ENCODE assay signal across 11 mouse cellular contexts in the genomic region with DNA sequence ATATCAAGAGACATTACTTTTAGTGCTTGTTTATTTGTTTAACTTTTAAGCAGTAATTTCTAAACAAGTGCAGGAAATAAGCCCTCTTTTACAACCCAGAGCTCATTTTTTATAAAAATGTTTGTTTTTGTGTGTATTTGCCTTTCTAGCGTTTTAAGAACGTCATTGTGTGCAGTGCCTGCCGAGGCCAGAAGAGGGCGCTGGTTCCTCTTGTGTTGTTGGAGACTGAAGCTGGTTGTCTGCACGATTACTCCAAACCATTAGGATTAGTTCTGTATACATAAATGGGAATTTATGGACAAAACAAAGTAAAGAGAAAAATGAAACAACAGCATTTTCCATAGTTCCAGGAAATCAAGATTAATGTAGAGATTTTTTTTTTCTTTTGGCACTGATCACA. TPM values are rescaled to one million over a fixed set of nuclear protein-coding genes. Genes with fewer than 3 reads are reported as not detected.
A peak's percentile ranks its signal among the peaks of the same experiment; 100 is the strongest.
DNase-seq lines count a peak whose midpoint lies in the region; ATAC-seq and TF ChIP-seq lines count a peak whose summit lies in the region.
"Had no signal": no experiment of that assay in that cellular context is flagged by ENCODE, and none has a peak within 500 bp of the region (broad histone marks: within the 10 kb centered on the region; RNA-seq: fewer than 3 reads in every experiment).

No protein-coding gene starts in this region.

- H3K27ac ChIP-seq in liver, embryonic 11.5 days (ENCODE audit: low read depth, low read length), result no peak overlapping the region
- no peak overlapping the region for H3K27ac ChIP-seq in liver, postnatal 0 days (ENCODE audit: low read depth)
- H3K27ac ChIP-seq: embryonic facial prominence, embryonic 13.5 days; limb, embryonic 12.5 days; neural tube, embryonic 13.5 days had no signal

- ATAC-seq in liver, embryonic 11.5 days (replicated peaks; ENCODE audit: low FRiP score), result no peak
- ATAC-seq in liver, postnatal 0 days, result no peak
- no peak for ATAC-seq in megakaryocyte, adult 5-6 weeks (ENCODE audit: poor library complexity, severe bottlenecking)

- H3K27me3 ChIP-seq in liver, embryonic 11.5 days (replicated peaks; ENCODE audit: control insufficient read depth, insufficient read depth, low read length), result no peaks in the 10 kb centered on the region
- no peaks in the 10 kb centered on the region for H3K27me3 ChIP-seq in liver, postnatal 0 days (ENCODE audit: insufficient read depth, low read length)
- H3K27me3 ChIP-seq: embryonic facial prominence, embryonic 13.5 days; limb, embryonic 12.5 days; neural tube, embryonic 13.5 days had no signal

- no peak for TF ChIP-seq EP300 in liver, postnatal 0 days (IDR thresholded peaks at IDR 0.05; ENCODE audit: low read depth)

- DNase-seq in adrenal gland, postnatal 10 days, result peak; percentile 36
- no peak for DNase-seq in adrenal gland, postnatal 4 days (ENCODE audit: low spot score in 2 of 2)
- DNase-seq in liver (peak; percentile 43), NIH3T3 (ENCODE audit: low read depth) (peak; percentile 54)
- no peak for DNase-seq in liver, embryonic 11.5 days (ENCODE audit: low spot score)
- peak; percentile 40 for DNase-seq in liver, postnatal 0 days
- no peak for DNase-seq in layer of hippocampus, postnatal 25 days (ENCODE audit: extremely low spot score in 1 of 2, low spot score in 1 of 2)

- no peak overlapping the region for H3K4me2 ChIP-seq in liver, embryonic 11.5 days
- no peak overlapping the region for H3K4me2 ChIP-seq in liver, postnatal 0 days (ENCODE audit: low read depth, low read length)
- H3K4me2 ChIP-seq: embryonic facial prominence, embryonic 13.5 days; limb, embryonic 12.5 days; neural tube, embryonic 13.5 days had no signal

- peaks cover 5% of the 10 kb centered on the region for H3K4me1 ChIP-seq in liver, embryonic 11.5 days (replicated peaks; ENCODE audit: control insufficient read depth, insufficient read depth, low read length)
- peaks cover 7% of the 10 kb centered on the region for H3K4me1 ChIP-seq in liver, postnatal 0 days (ENCODE audit: insufficient read depth)

- H3K36me3 ChIP-seq in liver, embryonic 11.5 days (ENCODE audit: control insufficient read depth, insufficient read depth, low read length), result peaks cover 10% of the 10 kb centered on the region; the same call in 1 of the 2 replicates
- peaks cover 17% of the 10 kb centered on the region; the same call in 1 of the 2 replicates for H3K36me3 ChIP-seq in liver, postnatal 0 days (replicated peaks; ENCODE audit: insufficient read depth, low read length)

- TF ChIP-seq CTCF in liver, postnatal 0 days (IDR thresholded peaks at IDR 0.05; ENCODE audit: low read depth), result peak; percentile 65

- H3K9me3 ChIP-seq in liver, embryonic 11.5 days (ENCODE audit: control insufficient read depth, low read length), result no peaks in the 10 kb centered on the region
- no peaks in the 10 kb centered on the region for H3K9me3 ChIP-seq in liver, postnatal 0 days (ENCODE audit: low read length)
- H3K9me3 ChIP-seq: embryonic facial prominence, embryonic 13.5 days; limb, embryonic 12.5 days; neural tube, embryonic 13.5 days had no signal

- no peak overlapping the region for H3K4me3 ChIP-seq in liver, embryonic 11.5 days (ENCODE audit: low read depth, low read length)
- no peak overlapping the region for H3K4me3 ChIP-seq in liver, postnatal 0 days (ENCODE audit: low read depth, low read length)
- H3K4me3 ChIP-seq: embryonic facial prominence, embryonic 13.5 days; limb, embryonic 12.5 days; neural tube, embryonic 13.5 days had no signal

- no peak overlapping the region for H3K9ac ChIP-seq in liver, embryonic 11.5 days (ENCODE audit: low read depth, low read length)
- no peak overlapping the region for H3K9ac ChIP-seq in liver, postnatal 0 days (replicated peaks)
- H3K9ac ChIP-seq: embryonic facial prominence, embryonic 13.5 days; limb, embryonic 12.5 days; neural tube, embryonic 13.5 days had no signal

- WGBS in liver, embryonic 11.5 days, result 69% methylated on average over 5 of the region's 5 CpGs
- 74% methylated on average over 5 of the region's 5 CpGs for WGBS in liver, postnatal 0 days (ENCODE audit: insufficient replicate concordance)

RNA-seq across cellular contexts. Expression of gene Thoc5, which starts 5.3 kb away (rescaled TPM):
- 10 to 100 TPM; 27.3 to 28.0 TPM for total RNA-seq in adrenal gland, postnatal 10 days (2021)
- 10 to 100 TPM; 36.3 to 37.6 TPM for total RNA-seq in adrenal gland, postnatal 4 days (2021)
- 40.5 and 42.5 TPM in 2 replicates for polyA plus RNA-seq in liver, embryonic 11.5 days (2014; fragmentation: Nextera tagmentation; extraction: Ambion mirVana)
- polyA plus RNA-seq in liver, postnatal 0 days (2015; fragmentation: Nextera tagmentation; extraction: Ambion mirVana), result 7.8 and 8.3 TPM in 2 replicates
- total RNA-seq in megakaryocyte, adult 5-6 weeks (2015), result 14.0 and 16.5 TPM in 2 replicates
- total RNA-seq in megakaryocyte, adult 5-6 weeks (2017), result 31.6 and 32.3 TPM in 2 replicates
- 10 to 100 TPM; 36.2 to 38.9 TPM for total RNA-seq in layer of hippocampus, postnatal 25 days (2021)

RNA-seq across cellular contexts. Expression of gene Nipsnap1, which starts 26.7 kb away (rescaled TPM):
- 10 to 100 TPM; 46.3 to 64.4 TPM for total RNA-seq in adrenal gland, postnatal 10 days (2021)
- total RNA-seq in adrenal gland, postnatal 4 days (2021), result 10 to 100 TPM; 55.8 to 55.9 TPM
- 89.8 and 92.7 TPM in 2 replicates for polyA plus RNA-seq in liver, embryonic 11.5 days (2014; fragmentation: Nextera tagmentation; extraction: Ambion mirVana)
- 135 and 136 TPM in 2 replicates for polyA plus RNA-seq in liver, postnatal 0 days (2015; fragmentation: Nextera tagmentation; extraction: Ambion mirVana)
- total RNA-seq in megakaryocyte, adult 5-6 weeks (2015), result 1.8 and 3.1 TPM in 2 replicates
- 3.9 and 5.9 TPM in 2 replicates for total RNA-seq in megakaryocyte, adult 5-6 weeks (2017)
- 10 to 100 TPM; 80.6 to 95.5 TPM for total RNA-seq in layer of hippocampus, postnatal 25 days (2021)

RNA-seq across cellular contexts. Expression of gene Nefh, which starts 47.4 kb away (rescaled TPM):
- 1 to 10 TPM; 2.4 to 3.4 TPM for total RNA-seq in adrenal gland, postnatal 10 days (2021)
- total RNA-seq in adrenal gland, postnatal 4 days (2021), result 1 to 10 TPM; 3.0 to 3.9 TPM
- polyA plus RNA-seq in liver, embryonic 11.5 days (2014; fragmentation: Nextera tagmentation; extraction: Ambion mirVana), result 0.90 and 1.1 TPM in 2 replicates
- 0.16 and 0.18 TPM in 2 replicates for polyA plus RNA-seq in liver, postnatal 0 days (2015; fragmentation: Nextera tagmentation; extraction: Ambion mirVana)
- 0.21 and 0.33 TPM in 2 replicates for total RNA-seq in megakaryocyte, adult 5-6 weeks (2015)
- 0.22 and 0.28 TPM in 2 replicates for total RNA-seq in megakaryocyte, adult 5-6 weeks (2017)
- 10 to 100 TPM; 37.9 to 39.0 TPM for total RNA-seq in layer of hippocampus, postnatal 25 days (2021)

RNA-seq across cellular contexts. Expression of gene Nf2, which starts 51.1 kb away (rescaled TPM):
- 10 to 100 TPM; 81.1 to 88.3 TPM for total RNA-seq in adrenal gland, postnatal 10 days (2021)
- 10 to 100 TPM; 85.2 to 90.4 TPM for total RNA-seq in adrenal gland, postnatal 4 days (2021)
- 37.4 and 40.1 TPM in 2 replicates for polyA plus RNA-seq in liver, embryonic 11.5 days (2014; fragmentation: Nextera tagmentation; extraction: Ambion mirVana)
- 5.8 and 7.9 TPM in 2 replicates for polyA plus RNA-seq in liver, postnatal 0 days (2015; fragmentation: Nextera tagmentation; extraction: Ambion mirVana)
- total RNA-seq in megakaryocyte, adult 5-6 weeks (2015), result 12.4 and 12.6 TPM in 2 replicates
- 36.7 and 55.3 TPM in 2 replicates for total RNA-seq in megakaryocyte, adult 5-6 weeks (2017)
- total RNA-seq in layer of hippocampus, postnatal 25 days (2021), result 100 to 1,000 TPM; 102 to 107 TPM

Comparison
In these comparisons a context has a peak if more than half of its experiments do, and no peak if none do; other contexts are left out.
1. DNase-seq: peak in adrenal gland, postnatal 10 days (single experiment), liver (single experiment), NIH3T3 (single experiment) and liver, postnatal 0 days (single experiment); none in adrenal gland, postnatal 4 days (0 of 2), liver, embryonic 11.5 days (single experiment) and layer of hippocampus, postnatal 25 days (0 of 2).
2. RNA of gene Nipsnap1, which starts 26.7 kb away (total RNA-seq): 80.6 to 95.5 TPM in layer of hippocampus, postnatal 25 days, 46.3 to 64.4 TPM in adrenal gland, postnatal 10 days and 55.8 to 55.9 TPM in adrenal gland, postnatal 4 days; 1.8 to 5.9 TPM in megakaryocyte, adult 5-6 weeks; every median in the first group is over 4 times any median in the second.
3. RNA of gene Nefh, which starts 47.4 kb away (total RNA-seq): 37.9 to 39.0 TPM in layer of hippocampus, postnatal 25 days; 3.0 to 3.9 TPM in adrenal gland, postnatal 4 days, 2.4 to 3.4 TPM in adrenal gland, postnatal 10 days and 0.21 to 0.33 TPM in megakaryocyte, adult 5-6 weeks; every median in the first group is over 4 times any median in the second.